In the genomic region with DNA sequence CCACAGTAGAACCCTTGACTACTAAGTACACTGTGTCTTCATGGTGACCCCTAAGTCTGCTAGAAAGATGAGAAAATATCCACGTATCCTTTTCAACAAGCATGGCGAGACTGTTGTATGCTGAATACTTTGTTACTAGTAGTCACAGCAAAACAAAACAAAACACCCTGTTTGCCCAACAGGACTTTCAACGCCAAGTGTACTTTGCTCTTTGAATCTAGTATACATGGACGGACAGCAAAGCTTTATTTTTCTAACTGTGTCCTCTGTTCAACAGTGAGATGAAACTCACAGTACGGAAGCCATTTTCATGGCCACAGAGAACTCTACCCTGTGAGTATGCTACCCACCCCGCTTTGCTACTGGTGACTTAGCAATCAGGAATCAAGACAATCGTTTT, we compare ENCODE assay signal across 20 mouse cellular contexts.
"Had no signal": no experiment of that assay in that cellular context is flagged by ENCODE, and none has a peak within 500 bp of the region (broad histone marks: within the 10 kb centered on the region; RNA-seq: fewer than 3 reads in every experiment).

No protein-coding gene starts in this region.

- H3K27ac ChIP-seq: intestine, embryonic 15.5 days; kidney, postnatal 0 days; left cerebral cortex, adult 2 months; liver, embryonic 13.5 days; macrophage; midbrain, embryonic 10.5 days; midbrain, embryonic 13.5 days; neural tube, embryonic 13.5 days; stomach, embryonic 15.5 days had no signal

- H3K36me3 ChIP-seq: intestine, embryonic 15.5 days; liver, embryonic 13.5 days; midbrain, embryonic 10.5 days; midbrain, embryonic 13.5 days; neural tube, embryonic 13.5 days; stomach, embryonic 15.5 days had no signal

- H3K4me2 ChIP-seq: intestine, embryonic 15.5 days; liver, embryonic 13.5 days; lung, embryonic 14.5 days; midbrain, embryonic 13.5 days; neural tube, embryonic 13.5 days; stomach, embryonic 15.5 days had no signal

- H3K9me3 ChIP-seq: intestine, embryonic 15.5 days; liver, embryonic 13.5 days; midbrain, embryonic 10.5 days; midbrain, embryonic 13.5 days; neural tube, embryonic 13.5 days; stomach, embryonic 15.5 days had no signal

- H3K4me3 ChIP-seq: intestine, embryonic 15.5 days; left cerebral cortex, adult 2 months; liver, embryonic 13.5 days; megakaryocyte, embryonic 14.5 days; midbrain, embryonic 10.5 days; midbrain, embryonic 13.5 days; myocyte; neural tube, embryonic 13.5 days; stomach, embryonic 15.5 days had no signal

- H3K4me1 ChIP-seq: megakaryocyte, embryonic 14.5 days had no signal

- ATAC-seq: hindbrain, embryonic 16.5 days; intestine, embryonic 15.5 days; lung, postnatal 0 days; midbrain, embryonic 13.5 days; midbrain, embryonic 16.5 days had no signal

- H3K27me3 ChIP-seq: intestine, embryonic 15.5 days; liver, embryonic 13.5 days; midbrain, embryonic 13.5 days; neural tube, embryonic 13.5 days; stomach, embryonic 15.5 days had no signal

- DNase-seq: layer of hippocampus, postnatal 36 days; liver, embryonic 13.5 days; lung, embryonic 14.5 days; retina, postnatal 1 day; right cerebral cortex, postnatal 25 days; spleen, adult 18-20 months; thymus, postnatal 25 days had no signal

- H3K9ac ChIP-seq: intestine, embryonic 15.5 days; liver, embryonic 13.5 days; lung, embryonic 14.5 days; midbrain, embryonic 13.5 days; neural tube, embryonic 13.5 days; stomach, embryonic 15.5 days had no signal
